Mouse (Mus musculus) olfactory bulb, adult 2 months (tissue): ENCODE measurements around the gene Enc1. TPM values are rescaled to one million over a fixed set of nuclear protein-coding genes. Genes with fewer than 3 reads are reported as not detected.
A peak's percentile ranks its signal among the peaks of the same experiment; 100 is the strongest.

Source experiments
- H3K27ac ChIP-seq: fragments of 200-500 bp; 2 replicates; pipeline ENCODE4 v1.5.1; 2012; ENCODE audit warnings: low read depth, low read length; ENCODE audit not compliant: insufficient read depth
- H3K4me1 ChIP-seq: fragments of 200-500 bp; 2 replicates; pipeline ENCODE4 v1.6.1; 2012; ENCODE audit warnings: low read length; ENCODE audit not compliant: control insufficient read depth, insufficient read depth
- H3K4me3 ChIP-seq: fragments of 200-500 bp; 2 replicates; pipeline ENCODE4 v1.5.1; 2012; ENCODE audit warnings: mild to moderate bottlenecking, low read depth, low read length, moderate library complexity; ENCODE audit not compliant: insufficient read depth
- CTCF ChIP-seq: fragments of 200-500 bp; IDR thresholded peaks from 2 replicates; pipeline ENCODE4 v1.5.1; 2012; ENCODE audit warnings: low read depth, mild to moderate bottlenecking, low read length, moderate library complexity; ENCODE audit not compliant: insufficient read depth
- POLR2A ChIP-seq: fragments of 200-500 bp; IDR thresholded peaks from 2 replicates; pipeline ENCODE4 v1.6.1; 2012; ENCODE audit warnings: mild to moderate bottlenecking, low read depth, low read length, moderate library complexity; ENCODE audit not compliant: insufficient read depth
- WGBS: fragments of 180-500 bp; shearing (Covaris S2); methylation state at CpG from one replicate; pipeline ENCODE4 v1.1.7; 2018; 5-methylcytosine and 5-hydroxymethylcytosine counted together
- polyA plus RNA-seq: library from polyadenylated mRNA; stranded (reverse); fragments of >200 nt; gene quantifications from 2 replicates; pipeline ENCODE4 v1.2.4, GENCODE M21; 2012; ENCODE audit warnings: low replicate concordance; ENCODE audit not compliant: missing spikeins, insufficient read depth, insufficient read length

The Enc1 gene
- polyA plus RNA-seq, 1 experiment, result not detected

DNA sequence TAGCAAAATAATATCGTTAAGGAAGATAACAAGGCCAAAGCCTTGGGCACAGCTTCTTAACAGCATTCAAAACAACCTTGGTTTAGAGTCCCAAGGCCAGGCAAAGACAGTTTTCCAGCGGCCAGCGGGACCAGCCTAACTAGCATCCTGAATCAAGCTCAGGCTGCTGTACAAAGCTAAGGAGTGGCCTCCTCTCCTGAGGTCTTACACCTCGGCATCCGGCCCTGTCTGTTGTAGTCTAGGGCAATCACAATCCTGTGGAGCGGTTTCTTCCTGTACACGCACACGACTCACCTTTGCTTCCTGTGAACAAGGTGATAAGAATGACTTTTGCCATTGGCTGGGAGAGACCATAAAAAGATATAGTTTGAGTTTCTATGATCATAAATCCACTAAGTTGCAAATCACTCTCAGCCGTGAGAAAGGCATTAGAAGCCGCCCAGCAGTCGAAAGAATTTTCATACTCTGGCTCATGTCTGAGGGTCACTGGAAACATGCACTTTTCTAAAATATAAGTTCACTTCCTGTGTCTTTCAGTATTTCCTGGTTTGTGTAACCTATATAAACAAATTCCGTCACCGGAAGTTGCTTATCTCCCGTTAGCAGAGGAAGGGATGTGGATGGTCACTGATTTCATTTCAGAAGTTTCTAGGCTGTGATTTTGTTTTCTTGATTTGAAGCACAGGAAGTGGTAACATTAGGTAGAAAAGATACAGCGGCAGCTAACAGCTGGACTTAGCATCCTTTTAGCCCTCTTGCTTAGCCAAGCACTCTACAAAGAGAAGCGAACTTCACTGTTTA lies 2.5 kb upstream of the Enc1 start:
- 84% methylated on average over 16 of the region's 16 CpGs for WGBS
- Histone ChIP-seq H3K27ac (no peak overlapping the region), H3K4me1 (peaks cover 16% of the 10 kb centered on the region), H3K4me3 (no peak overlapping the region)
- no peak for TF ChIP-seq CTCF
- no peak for TF ChIP-seq POLR2A

DNA sequence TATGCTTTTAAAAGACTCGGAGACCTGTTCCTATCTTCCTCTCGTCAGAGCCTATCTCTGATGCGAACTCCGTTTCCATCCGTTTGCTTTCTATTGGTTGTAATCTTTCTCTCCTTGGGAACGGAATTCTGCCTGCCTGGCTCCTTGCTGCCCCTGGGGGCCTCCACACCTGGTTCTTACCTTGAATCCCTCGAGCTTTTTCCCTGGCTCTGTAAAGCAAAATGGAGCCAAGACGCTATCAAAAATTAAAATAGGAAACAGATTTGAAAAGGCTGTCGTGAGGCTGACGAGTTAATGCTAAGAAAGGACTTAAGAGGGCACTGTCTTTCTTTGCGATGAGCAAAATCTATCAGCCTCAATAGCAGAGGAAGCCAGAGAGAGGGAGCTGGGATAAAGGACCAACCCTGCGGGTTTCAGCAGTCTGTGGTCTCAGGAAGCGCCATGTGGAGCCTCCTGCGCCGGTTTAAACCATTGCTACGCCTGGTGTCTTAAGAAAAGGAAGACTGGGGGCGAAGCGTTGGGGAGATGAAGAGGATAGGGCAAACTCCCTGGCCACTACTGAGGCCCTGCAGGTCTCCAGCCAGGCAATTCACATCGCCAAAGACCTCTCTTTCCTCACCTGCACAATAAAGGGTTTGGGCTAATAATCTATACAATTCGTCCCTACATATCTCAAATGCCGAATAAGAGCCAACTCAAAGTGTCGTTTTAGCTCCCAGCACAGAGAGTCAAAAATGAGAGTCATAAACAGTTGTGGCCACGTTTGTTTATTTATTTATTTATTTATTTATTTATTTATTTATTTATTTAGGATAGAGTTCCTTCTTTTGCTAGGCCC lies 1.3 kb upstream of the Enc1 start:
- H3K27ac ChIP-seq, result no peak overlapping the region
- 18% methylated on average over 23 of the region's 23 CpGs for WGBS

DNA sequence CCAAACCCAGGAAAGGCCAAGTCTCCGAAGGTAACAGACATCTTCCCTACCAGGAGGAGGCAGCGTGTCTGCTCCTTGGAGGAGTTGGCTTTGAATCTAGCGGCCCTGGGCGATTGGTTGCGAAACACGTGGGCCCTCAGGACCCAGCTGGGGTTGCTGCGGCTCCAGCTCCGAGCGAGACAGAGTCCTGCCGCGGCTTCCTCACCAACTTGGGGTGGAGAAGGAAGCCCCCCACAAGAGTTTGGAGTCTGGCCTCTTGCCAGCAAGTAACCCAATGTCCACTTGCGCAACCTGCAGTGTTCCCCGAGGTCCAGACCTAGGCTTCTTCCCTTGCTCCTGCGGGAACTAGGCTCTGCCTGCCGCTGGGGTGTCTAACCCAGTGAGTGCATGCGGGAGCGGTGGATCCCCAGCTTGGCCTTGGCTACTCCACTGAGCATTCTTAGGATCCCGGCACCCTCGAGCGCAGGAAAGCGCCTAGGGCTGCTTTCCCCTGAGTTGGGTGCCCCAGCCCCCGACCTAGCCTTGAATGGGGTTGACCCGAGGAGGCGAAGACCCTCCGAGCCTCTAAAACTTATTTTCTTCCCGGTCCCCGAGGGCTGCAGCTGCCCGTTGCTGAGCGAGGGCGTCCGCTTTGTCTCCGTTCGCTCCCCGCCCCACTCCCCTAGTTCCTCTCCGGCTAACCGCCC lies 483 bp upstream of the Enc1 start:
- Histone ChIP-seq H3K27ac (peak overlapping the region; percentile 43; the same call in 1 of the 2 replicates), H3K4me3 (peak overlapping the region; percentile 54), H3K4me1 (peaks cover 19% of the 10 kb centered on the region)
- TF ChIP-seq POLR2A (no peak; the same call in 1 of the 2 replicates), CTCF (no peak)
- WGBS, result under 1% methylated on average over 36 of the region's 36 CpGs

More for the DNA sequence above, 1.3 kb upstream of the Enc1 start:
- no peak for TF ChIP-seq CTCF
- TF ChIP-seq POLR2A, result no peak
- Histone ChIP-seq H3K4me1 (peaks cover 16% of the 10 kb centered on the region), H3K4me3 (no peak overlapping the region)

DNA sequence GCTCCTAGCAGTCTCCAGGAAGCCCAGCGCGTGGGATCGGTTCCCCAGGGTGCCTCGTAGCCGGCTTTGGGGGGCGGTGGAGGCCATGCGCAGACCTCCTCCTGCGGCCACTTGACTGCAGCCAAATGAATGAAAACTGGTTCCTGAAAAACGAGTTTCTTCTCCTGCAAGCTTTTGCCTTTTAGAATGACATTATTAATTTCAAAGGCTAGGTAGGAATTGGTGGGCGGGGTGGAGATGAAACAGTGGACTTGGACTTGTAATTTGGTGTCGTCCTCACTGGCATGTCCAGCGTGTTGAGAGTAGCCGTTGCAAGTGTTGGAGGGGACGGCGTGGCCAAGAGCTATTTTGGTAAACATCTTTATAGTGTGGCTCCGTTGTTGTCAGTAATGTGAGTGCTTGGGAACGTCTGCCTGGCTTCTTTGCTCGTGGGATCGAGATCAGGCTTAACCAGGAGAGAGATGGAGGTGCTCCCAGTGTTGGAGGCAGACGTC lies 929 bp downstream of the Enc1 start:
- 7% methylated on average over 20 of the region's 20 CpGs for WGBS
- H3K27ac ChIP-seq, result no peak overlapping the region
- H3K4me3 ChIP-seq, result peak overlapping the region; percentile 54
- TF ChIP-seq CTCF (no peak), POLR2A (no peak)
- peaks cover 19% of the 10 kb centered on the region for H3K4me1 ChIP-seq

DNA sequence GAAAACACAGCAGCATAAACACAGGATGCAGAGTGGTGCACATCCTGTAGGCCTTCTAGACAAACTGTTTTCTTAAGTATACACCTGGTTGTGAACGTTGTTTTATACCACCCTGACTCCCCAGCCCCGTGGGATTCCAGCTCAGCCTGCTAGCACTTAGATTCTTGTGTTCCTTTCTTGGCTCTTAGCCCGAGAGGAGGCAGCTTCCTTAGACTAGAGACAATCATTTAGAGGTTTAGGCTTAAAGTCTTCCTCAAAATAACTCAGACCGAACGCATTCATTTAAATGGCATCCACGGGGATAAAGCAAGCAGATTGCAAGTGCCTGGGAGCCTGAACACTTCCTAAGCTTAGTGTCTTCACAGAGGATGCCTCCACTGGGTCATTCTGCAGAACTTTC lies 1.8 kb downstream of the Enc1 start:
- WGBS, result 21% methylated on average over 6 of the region's 6 CpGs
- Histone ChIP-seq H3K4me3 (no peak overlapping the region; the same call in 1 of the 2 replicates), H3K27ac (no peak overlapping the region), H3K4me1 (peaks cover 19% of the 10 kb centered on the region)
- TF ChIP-seq CTCF, result no peak
- TF ChIP-seq POLR2A, result no peak

DNA sequence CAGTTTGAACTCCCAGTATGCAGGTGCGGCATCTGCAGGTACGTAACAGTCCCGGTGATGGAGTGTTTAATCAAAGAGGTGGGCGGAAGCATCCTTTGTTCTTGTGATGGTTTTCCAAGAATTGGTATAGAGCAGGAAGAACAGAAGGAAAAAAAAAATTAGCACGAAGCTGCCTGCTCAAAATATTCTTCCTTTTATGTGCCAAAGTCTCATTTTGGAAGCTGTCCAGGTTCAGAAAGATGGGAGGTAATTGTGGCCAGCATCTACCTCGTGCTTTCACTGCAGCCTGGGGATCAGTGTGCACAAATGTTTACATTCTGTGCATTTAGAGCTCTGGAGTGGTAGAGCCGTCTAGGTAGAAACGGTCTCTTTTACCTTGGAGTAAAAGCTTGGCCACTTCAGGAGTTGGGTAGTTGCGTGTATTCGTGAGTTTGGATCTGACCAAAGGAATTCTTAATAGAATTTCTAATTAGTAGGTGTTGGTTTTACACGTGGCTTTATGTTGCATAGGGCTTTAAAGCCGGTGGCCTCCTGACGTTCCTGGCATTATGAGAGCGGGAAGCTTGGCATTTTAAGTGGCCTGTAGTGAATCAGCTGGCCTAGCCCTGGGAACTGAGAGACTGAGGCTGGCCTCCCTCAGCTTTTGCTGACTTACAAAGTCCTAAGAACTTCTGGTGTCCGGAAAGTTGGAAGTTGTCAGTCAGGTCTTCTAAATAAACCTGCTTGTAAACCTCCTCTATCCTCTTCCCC lies 3.2 kb downstream of the Enc1 start:
- H3K4me1 ChIP-seq, result peaks cover 22% of the 10 kb centered on the region
- no peak overlapping the region for H3K4me3 ChIP-seq
- 54% methylated on average over 15 of the region's 15 CpGs for WGBS
- H3K27ac ChIP-seq, result no peak overlapping the region
- TF ChIP-seq CTCF (no peak), POLR2A (no peak)

DNA sequence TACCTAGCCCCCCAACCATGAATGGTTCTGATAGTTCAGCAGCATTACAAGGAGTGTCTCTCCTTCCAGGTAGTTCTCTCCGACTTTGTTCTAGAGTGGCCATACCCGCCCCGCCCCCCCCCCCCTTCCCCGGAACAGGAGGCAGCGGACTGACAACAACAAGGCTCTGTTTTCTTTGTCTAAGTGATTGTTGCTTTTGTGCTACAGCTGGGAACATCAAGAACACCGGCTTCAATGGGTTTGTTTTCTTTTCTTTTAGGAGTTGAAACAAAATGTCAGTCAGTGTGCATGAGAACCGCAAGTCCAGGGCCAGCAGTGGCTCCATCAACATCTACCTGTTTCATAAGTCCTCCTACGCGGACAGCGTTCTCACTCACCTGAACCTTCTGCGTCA lies 3.8 kb downstream of the Enc1 start:
- TF ChIP-seq POLR2A (no peak), CTCF (no peak)
- Histone ChIP-seq H3K4me1 (peaks cover 20% of the 10 kb centered on the region), H3K27ac (no peak overlapping the region), H3K4me3 (no peak overlapping the region)
- WGBS, result 52% methylated on average over 11 of the region's 11 CpGs

DNA sequence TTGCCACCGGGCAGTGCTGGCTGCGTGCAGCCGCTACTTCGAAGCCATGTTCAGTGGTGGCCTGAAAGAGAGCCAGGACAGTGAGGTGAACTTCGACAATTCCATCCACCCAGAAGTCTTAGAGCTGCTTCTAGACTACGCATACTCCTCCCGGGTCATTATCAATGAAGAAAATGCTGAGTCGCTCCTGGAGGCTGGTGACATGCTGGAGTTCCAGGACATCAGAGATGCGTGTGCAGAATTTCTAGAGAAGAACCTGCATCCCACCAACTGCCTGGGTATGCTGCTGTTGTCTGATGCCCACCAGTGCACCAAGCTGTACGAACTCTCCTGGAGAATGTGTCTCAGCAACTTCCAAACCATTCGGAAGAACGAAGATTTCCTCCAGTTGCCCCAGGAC lies 4.3 kb downstream of the Enc1 start:
- H3K4me1 ChIP-seq, result peaks cover 18% of the 10 kb centered on the region

More for the DNA sequence above, 4.3 kb downstream of the Enc1 start:
- Histone ChIP-seq H3K4me3 (no peak overlapping the region), H3K27ac (no peak overlapping the region)
- TF ChIP-seq CTCF (no peak), POLR2A (no peak)
- WGBS, result 78% methylated on average over 12 of the region's 12 CpGs
